In the genomic region with DNA sequence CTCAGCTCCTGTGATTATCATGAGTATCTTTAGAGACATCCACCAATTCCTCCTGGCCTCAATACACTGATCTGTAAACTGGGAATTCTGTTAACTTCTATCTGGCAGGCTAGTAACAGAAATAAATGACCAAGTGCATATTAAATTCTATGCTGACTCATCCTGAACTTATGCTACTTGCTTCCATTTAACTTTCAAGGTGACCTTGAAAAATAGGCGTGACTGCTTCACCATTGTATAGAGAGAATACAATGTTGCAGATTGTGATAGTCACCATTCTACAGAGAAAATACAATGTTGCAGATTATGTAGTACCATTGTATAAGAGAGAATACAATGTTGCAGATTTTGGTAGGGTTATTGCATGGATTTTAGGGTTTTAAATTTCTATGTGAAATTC, we compare ENCODE assay signal across 29 mouse cellular contexts.
"Had no signal": no experiment of that assay in that cellular context is flagged by ENCODE, and none has a peak within 500 bp of the region (broad histone marks: within the 10 kb centered on the region; RNA-seq: fewer than 3 reads in every experiment).

No protein-coding gene starts in this region.

- H3K36me3 ChIP-seq: heart, embryonic 12.5 days; heart, embryonic 13.5 days; heart, embryonic 15.5 days; hindbrain, embryonic 10.5 days; hindbrain, embryonic 12.5 days; hindbrain, embryonic 13.5 days; hindbrain, embryonic 15.5 days; intestine, embryonic 15.5 days; kidney, embryonic 15.5 days had no signal

- H3K4me3 ChIP-seq: heart, embryonic 12.5 days; heart, embryonic 13.5 days; heart, embryonic 15.5 days; hindbrain, embryonic 10.5 days; hindbrain, embryonic 12.5 days; hindbrain, embryonic 13.5 days; hindbrain, embryonic 15.5 days; intestine, embryonic 15.5 days; kidney, embryonic 15.5 days; layer of hippocampus, adult 2 months; left cerebral cortex, adult 2 months had no signal

- H3K9ac ChIP-seq: heart, embryonic 12.5 days; heart, embryonic 13.5 days; heart, embryonic 15.5 days; hindbrain, embryonic 12.5 days; hindbrain, embryonic 13.5 days; hindbrain, embryonic 14.5 days; hindbrain, embryonic 15.5 days; intestine, embryonic 15.5 days; kidney, embryonic 15.5 days had no signal

- DNase-seq: heart, postnatal 10 days; heart, postnatal 14 days; heart, postnatal 36 days; heart, postnatal 4 days; kidney, adult 11 months; kidney, adult 2 months; kidney, adult 8-10 months; kidney, adult 9 months; kidney, postnatal 10 days; kidney, postnatal 14 days; kidney, postnatal 25 days; kidney, postnatal 36 days; kidney, postnatal 4 days; layer of hippocampus, adult 9-11 months; layer of hippocampus, postnatal 36 days had no signal

- H3K27ac ChIP-seq: heart, embryonic 13.5 days; heart, embryonic 15.5 days; hindbrain, embryonic 10.5 days; hindbrain, embryonic 12.5 days; hindbrain, embryonic 13.5 days; hindbrain, embryonic 14.5 days; hindbrain, embryonic 15.5 days; hindbrain, postnatal 0 days; intestine, embryonic 15.5 days; kidney, embryonic 15.5 days; kidney, postnatal 0 days; layer of hippocampus, adult 2 months; left cerebral cortex, adult 2 months had no signal

- H3K9me3 ChIP-seq: heart, embryonic 12.5 days; heart, embryonic 13.5 days; heart, embryonic 15.5 days; hindbrain, embryonic 10.5 days; hindbrain, embryonic 12.5 days; hindbrain, embryonic 13.5 days; hindbrain, embryonic 15.5 days; intestine, embryonic 15.5 days; kidney, embryonic 15.5 days had no signal

- H3K4me1 ChIP-seq: heart, embryonic 12.5 days; heart, embryonic 13.5 days; heart, embryonic 15.5 days; hindbrain, embryonic 10.5 days; hindbrain, embryonic 12.5 days; hindbrain, embryonic 13.5 days; hindbrain, embryonic 15.5 days; intestine, embryonic 15.5 days; kidney, embryonic 15.5 days had no signal
